Mouse (Mus musculus): Measurements from ENCODE around the gene Plcl1.

Gene Plcl1

GRCm38 (mm10) chr1:55517182-55517581, 111.5 kb downstream of the Plcl1 start:
- DNase-seq (ENCODE audit: extremely low read depth, low read depth, low spot score) = no peak

GRCm38 (mm10) chr1:55523966-55524365, 118.2 kb downstream of the Plcl1 start:
- DNase-seq (ENCODE audit: extremely low read depth, low read depth, low spot score) = no peak

GRCm38 (mm10) chr1:55525100-55525499, 119.4 kb downstream of the Plcl1 start:
- DNase-seq (ENCODE audit: extremely low read depth, low read depth, low spot score) = no peak

GRCm38 (mm10) chr1:55525748-55526147, 120.0 kb downstream of the Plcl1 start:
- DNase-seq (ENCODE audit: extremely low read depth, low read depth, low spot score) = no peak

GRCm38 (mm10) chr1:55528547-55529304, 123.0 kb downstream of the Plcl1 start:
- DNase-seq (ENCODE audit: extremely low read depth, low read depth, low spot score) = no peak

GRCm38 (mm10) chr1:55533823-55534222, 128.1 kb downstream of the Plcl1 start:
- no peak for DNase-seq (ENCODE audit: extremely low read depth, low read depth, low spot score)

GRCm38 (mm10) chr1:55554405-55554804, 148.7 kb downstream of the Plcl1 start:
- DNase-seq (ENCODE audit: extremely low read depth, low read depth, low spot score) = no peak

- DNase-seq (ENCODE audit: extremely low read depth, low read depth, low spot score) = no peak
These were observed 152.2 kb downstream of the Plcl1 start for GRCm38 (mm10) chr1:55557960-55558359.

GRCm38 (mm10) chr1:55558409-55558808, 152.7 kb downstream of the Plcl1 start:
- DNase-seq (ENCODE audit: extremely low read depth, low read depth, low spot score) = no peak

- no peak for DNase-seq (ENCODE audit: extremely low read depth, low read depth, low spot score)
These were observed 154.3 kb downstream of the Plcl1 start for GRCm38 (mm10) chr1:55559998-55560397.

GRCm38 (mm10) chr1:55565933-55566332, 160.2 kb downstream of the Plcl1 start:
- DNase-seq (ENCODE audit: extremely low read depth, low read depth, low spot score) = no peak

- DNase-seq (ENCODE audit: extremely low read depth, low read depth, low spot score) = no peak
These were observed 162.2 kb downstream of the Plcl1 start for GRCm38 (mm10) chr1:55567801-55568360.

- peak; percentile 45 for DNase-seq (ENCODE audit: extremely low read depth, low read depth, low spot score)
These were observed 164.5 kb downstream of the Plcl1 start for GRCm38 (mm10) chr1:55570225-55570624.

GRCm38 (mm10) chr1:55571399-55571798, 165.7 kb downstream of the Plcl1 start:
- no peak for DNase-seq (ENCODE audit: extremely low read depth, low read depth, low spot score)

GRCm38 (mm10) chr1:55572202-55572601, 166.5 kb downstream of the Plcl1 start:
- DNase-seq (ENCODE audit: extremely low read depth, low read depth, low spot score) = no peak

- DNase-seq (ENCODE audit: extremely low read depth, low read depth, low spot score) = no peak
These were observed 166.9 kb downstream of the Plcl1 start for GRCm38 (mm10) chr1:55572664-55573063.

- peak; percentile 86 for DNase-seq (ENCODE audit: extremely low read depth, low read depth, low spot score)
These were observed 170.2 kb downstream of the Plcl1 start for GRCm38 (mm10) chr1:55575916-55576315.

- no peak for DNase-seq (ENCODE audit: extremely low read depth, low read depth, low spot score)
These were observed 176.0 kb downstream of the Plcl1 start for GRCm38 (mm10) chr1:55581752-55582151.

GRCm38 (mm10) chr1:55585441-55585840, 179.7 kb downstream of the Plcl1 start:
- DNase-seq (ENCODE audit: extremely low read depth, low read depth, low spot score) = no peak

- no peak for DNase-seq (ENCODE audit: extremely low read depth, low read depth, low spot score)
These were observed 182.4 kb downstream of the Plcl1 start for GRCm38 (mm10) chr1:55588090-55588489.

GRCm38 (mm10) chr1:55590047-55590446, 184.3 kb downstream of the Plcl1 start:
- DNase-seq (ENCODE audit: extremely low read depth, low read depth, low spot score) = no peak

- DNase-seq (ENCODE audit: extremely low read depth, low read depth, low spot score) = peak; percentile 63
These were observed 194.8 kb downstream of the Plcl1 start for GRCm38 (mm10) chr1:55600496-55600895.

GRCm38 (mm10) chr1:55604593-55604992, 198.9 kb downstream of the Plcl1 start:
- no peak for DNase-seq (ENCODE audit: extremely low read depth, low read depth, low spot score)
